Mouse (Mus musculus) spleen, adult 18-20 months (tissue): ENCODE measurements around the gene Hhip.

Source experiments
- DNase-seq, 2 experiments: peaks; one replicate each; pipeline ENCODE4 v3.0.0; 2022; ENCODE audit warnings: mixed read lengths in 2 of 2

The Hhip gene

DNA sequence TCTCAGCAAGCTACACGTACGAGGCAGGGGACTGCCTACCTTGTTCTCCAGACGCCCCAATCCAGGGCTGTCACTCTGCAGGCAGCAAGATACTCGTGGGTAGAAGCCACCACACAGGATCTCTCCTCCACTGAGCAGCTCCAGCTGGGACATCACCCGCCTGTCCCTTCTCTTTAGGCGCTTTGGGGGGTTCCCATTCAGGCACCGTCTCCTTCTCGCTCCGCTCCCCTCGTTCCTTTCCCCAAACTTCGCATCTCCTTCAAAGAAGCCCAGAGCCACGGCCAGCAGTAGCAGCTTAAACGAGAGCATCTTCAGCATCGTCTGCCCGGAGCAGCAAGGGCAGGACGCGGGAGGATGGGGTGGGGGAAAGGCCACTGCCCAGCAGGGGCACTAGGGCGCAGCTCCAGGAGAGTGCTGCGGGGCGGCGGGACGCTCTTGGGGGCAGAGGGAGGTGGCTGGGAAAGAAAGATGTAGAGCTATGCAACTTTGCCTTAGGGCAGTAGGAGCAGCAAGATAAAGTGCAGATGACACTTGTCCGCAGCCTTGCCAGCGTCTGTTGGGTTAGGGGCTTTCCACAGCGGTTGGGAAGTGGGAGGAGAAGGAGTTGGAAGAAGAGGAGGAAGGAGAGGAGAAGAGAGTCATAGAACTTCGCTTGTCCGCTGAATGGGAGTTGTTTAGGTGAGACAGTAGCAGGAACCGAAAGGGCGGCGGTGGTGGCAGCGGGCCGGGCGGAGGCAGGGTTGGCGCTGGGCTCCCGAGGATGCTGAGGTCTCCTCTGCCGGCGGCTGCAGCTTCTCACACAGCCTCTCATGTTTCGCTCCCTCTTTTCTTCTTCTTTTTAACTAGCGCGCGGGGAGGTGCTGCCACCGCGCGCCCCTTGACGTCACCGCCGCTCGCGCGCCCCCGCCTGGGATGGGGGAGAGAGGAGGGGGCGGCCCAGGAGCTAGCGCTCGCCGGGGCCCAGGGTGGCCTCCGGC, at the start of gene Hhip:
Gene Hhip, minus strand, starts transcription at position 809 of the 977 bp plus-strand sequence.
- DNase-seq = peak; percentile 5 to 14

DNA sequence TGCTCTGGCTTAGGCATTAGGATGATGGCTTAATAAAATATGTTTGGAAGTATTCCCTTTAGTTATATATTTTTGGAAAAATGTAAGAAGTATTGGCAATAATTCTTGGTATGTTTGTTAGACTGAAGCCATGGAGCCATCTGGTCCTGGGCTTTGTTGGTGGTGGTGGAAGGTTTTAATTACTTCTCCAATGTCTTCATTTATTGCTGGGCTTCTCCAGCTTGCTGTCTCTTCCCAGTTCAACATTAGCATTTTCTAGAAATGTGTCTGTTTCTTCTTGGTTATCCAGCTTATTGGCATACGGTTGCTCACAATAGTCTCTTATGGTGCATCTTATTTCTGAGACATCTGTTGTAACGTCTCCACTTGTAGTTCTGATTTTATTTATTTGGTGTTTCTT, 29.2 kb upstream of the Hhip start:
- no peak for DNase-seq

DNA sequence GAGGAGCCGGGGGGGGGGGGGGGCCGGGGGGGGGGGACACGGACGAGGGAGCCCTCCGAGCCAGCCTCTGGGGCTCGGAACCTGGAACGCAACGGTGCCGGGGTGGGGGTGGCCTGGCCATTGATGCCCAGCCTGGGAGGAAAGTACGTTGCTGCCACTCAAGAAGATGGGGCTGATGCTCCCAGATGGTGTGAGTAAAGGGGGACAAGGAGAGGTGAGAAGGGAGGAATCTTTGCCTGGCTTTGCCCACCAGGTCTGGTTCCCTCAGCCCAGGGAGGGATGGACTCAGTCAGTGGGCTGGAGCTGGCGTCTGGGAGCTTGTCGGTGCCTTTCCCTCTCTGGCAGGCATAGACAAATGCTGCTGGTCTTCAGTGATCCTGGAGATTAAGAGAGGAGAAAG, 387 bp upstream of the Hhip start:
- no peak for DNase-seq

DNA sequence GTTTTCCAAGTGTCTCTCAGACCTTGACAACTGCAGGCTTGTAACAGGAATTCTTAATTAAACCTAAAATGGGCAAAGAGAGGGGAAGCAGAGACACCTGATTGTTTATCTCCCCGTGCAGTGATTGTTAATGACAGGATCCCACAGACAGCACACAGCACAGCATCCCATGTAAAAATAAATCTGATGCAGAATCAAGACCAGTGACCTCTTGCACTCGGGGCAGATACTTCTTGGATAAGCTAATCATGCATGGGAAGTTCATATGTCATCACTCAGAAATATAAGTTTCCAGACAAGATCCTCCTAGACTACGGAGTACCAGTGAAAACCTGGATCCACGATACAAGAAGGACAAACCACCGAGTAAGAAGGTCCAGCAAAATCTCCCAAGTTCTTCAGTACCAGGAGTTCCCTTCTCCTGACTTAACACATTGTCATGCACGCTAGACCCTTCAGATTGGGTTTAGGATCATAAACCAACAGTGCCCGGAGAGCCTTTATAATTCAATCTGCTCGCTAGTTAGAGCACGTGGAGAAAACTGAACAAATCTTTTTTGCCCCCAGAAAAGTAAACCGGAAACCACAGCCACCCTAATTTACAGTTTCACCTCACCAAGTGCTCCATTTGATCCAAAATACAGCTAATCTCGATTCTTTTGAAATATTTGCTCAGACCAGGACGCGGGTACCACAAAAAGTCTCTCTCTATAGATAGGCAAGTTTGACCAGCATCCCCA, 1.3 kb downstream of the Hhip start:
- no peak for DNase-seq

DNA sequence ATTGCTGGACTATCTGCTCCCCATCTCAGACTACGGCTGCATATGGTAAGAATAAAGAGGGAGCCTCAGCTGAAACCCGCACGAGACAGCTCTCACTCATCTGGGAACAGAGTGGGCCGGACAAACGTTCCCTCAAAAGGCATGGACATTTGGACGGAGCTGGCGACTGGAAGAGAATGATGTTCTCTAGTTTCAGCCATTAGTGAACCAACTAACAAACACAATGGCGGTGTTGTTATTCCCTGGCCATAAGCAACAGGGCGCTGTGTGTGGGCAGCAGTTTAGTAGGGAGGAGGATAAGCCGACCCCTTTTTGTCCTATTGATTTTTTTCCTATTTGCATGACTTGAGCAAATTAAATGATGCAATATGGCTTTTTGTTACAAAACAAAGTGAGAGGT, 2.0 kb downstream of the Hhip start:
- DNase-seq = no peak

DNA sequence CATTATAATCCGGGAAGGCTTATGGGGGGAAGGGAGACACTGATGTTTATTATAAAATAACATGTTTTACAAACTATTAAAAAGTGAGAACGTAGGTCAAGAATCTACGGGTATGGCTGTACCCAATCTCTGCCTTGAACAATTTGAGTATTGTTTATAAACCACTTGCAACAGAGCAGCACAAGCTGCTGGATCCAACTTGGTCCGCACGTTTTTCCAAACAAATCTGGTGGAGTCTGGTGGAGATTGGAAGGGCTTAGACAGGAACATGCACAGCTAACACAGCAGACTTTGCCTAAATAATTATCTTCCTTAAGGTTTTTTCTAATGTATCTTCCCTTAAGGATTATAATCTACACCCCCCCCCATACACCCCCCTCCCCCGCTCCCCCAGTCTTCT, 2.7 kb downstream of the Hhip start:
- DNase-seq = no peak

DNA sequence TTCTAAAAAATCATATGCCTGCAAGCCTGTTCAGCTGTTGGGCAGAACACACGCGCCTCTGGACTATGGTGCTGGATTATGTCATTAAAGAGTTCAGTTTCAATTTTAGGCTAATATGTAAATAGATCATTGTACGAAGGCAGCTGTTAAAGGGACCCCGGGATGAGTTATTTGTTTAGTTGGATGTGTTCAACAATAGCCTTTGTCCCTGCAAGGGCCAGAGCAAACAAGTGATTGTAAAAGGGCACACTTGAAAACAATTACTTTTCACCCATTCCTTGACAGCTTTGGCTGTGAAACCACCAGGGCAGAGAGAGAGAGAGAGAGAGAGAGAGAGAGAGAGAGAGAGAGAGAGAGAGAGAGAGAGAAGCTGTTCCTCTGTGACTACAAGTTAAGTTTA, 3.6 kb downstream of the Hhip start:
- no peak for DNase-seq

DNA sequence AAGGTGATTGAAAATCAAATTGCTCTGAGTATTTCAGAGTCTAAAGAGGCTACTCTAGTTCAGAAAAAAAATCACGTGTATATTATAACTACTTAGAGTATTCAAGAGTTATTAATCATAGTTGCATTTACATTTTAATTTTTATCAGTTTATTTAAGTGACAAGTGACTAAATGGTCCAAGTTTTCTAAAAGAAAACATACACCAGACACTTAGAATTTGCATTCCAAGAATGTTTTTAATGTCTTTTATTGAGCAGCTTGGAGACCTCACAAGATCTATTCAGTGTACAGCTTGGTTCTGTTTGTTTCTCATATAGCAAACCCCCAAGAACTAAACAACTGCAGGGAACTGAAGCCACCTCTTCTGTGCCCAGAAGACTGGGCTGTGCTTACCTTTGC, 5.0 kb downstream of the Hhip start:
- no peak for DNase-seq

DNA sequence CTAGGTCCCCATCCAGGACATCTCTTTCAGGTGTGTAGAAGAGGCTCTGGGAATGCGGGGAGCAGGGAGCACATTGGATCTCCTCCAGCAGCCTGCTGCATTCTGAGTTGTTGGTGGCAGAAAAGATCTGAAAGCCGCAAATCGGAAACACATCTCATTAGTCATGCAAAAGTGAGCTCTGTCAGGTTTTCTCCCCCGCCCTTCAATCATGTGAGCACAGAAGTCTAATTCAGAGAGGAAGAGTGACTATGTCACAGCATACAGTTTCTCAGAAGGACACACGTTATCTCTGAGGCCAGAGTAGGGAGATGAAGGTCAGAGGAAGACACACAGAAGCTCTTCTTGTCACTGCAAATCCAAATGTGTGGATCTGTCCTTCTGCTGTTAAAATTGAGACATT, 6.3 kb downstream of the Hhip start:
- no peak for DNase-seq

DNA sequence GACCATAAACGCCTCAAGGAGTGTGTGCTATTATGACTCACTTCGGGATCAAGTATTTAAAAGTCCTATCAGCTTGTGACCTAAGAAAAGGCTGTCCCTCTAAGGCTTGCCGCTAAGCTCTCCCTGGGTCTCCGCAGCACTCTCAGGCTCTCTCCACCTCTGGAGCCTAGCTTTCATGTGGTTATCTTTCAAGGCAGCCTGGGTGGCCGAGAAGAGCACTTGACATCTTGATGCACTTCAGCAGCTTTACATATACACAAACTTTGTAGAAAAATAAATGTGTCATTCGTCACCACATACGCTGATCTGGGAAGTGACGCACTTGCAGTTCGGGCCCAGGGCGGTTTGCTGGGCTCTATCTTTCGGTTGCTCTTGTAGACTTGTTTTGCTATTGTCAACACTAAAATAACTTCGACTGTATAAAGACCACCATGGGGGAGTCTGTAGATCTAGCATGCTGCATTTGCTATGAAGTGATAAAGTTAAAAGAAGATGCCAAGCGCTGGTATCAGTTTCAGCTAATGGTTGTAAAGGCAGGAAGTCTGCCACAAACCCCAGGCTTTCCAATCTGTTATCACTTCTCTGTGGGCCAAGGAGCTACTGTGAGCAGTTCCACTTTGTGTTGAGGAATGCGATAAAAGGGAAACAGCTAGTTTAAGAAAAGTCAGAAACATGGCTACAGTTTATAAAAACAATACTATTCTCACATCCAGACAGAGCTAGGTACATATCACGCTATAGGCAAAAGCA, 8.4 kb downstream of the Hhip start:
- no peak for DNase-seq

DNA sequence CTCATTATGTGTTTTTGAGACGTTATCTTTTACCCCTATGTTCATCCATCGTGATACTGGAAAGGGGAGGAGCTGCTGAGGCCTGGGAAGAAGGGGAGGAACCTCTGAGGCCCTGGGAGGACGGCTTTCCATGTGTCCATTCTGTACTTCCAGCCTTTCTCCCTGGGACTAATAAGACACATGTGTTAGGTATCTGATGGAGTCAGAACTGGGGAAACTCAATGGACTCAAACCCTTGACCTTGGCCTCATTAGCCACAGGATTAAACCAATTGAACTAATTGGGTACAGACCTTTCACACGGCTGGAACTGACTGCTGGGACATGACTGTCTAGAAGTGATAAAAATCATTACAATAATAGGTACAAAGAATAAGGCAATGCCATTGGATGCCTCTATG, 9.6 kb downstream of the Hhip start:
- no peak for DNase-seq

DNA sequence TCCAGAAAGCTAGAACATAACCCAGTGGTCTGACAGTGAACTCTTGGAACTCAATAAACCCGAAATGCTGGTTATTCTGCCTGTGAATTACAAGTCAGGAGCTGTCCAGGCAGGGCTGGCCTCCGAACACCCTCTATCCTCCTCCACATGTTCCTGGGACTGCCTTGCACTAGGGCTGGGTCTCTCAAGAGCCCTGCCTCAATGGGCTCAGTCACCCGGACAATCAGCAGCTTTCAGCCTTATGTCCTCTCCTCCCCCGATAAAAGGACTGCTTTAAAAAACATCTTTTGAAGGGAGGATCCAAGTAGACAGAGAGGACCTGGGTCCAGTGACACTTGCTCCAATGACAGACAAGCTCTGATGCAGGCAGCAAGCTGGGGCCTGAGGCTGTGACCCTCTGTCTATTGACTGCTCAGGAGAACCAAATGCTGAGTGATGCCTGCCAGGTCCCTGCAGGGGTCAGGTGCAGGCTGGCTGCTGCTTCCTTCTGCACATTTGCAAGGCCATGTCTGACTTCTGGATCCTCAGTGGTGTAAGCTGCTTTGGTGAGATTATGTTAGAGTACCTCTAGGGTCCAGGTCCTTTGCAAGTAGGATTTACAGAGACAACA, 20.1 kb downstream of the Hhip start:
- DNase-seq = no peak

DNA sequence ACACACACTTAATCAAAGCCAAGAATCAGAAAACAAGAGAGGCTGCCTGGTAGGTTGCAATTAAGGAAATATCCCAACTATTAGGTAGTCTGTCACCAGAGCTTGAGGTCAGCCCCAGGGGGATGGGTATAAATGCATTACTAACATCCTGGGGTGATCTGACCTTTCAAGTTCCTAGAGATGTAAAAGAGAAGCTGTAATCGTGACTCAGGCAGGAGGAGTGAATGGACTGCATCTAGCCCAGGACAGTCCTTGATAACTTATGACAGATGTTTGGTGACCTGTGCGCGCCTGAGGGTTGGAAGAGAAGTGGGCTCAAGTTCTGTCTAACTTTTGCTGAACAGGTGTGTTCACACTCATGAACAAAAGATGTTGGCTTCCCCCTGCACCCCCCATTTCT, 25.2 kb downstream of the Hhip start:
- DNase-seq = no peak

DNA sequence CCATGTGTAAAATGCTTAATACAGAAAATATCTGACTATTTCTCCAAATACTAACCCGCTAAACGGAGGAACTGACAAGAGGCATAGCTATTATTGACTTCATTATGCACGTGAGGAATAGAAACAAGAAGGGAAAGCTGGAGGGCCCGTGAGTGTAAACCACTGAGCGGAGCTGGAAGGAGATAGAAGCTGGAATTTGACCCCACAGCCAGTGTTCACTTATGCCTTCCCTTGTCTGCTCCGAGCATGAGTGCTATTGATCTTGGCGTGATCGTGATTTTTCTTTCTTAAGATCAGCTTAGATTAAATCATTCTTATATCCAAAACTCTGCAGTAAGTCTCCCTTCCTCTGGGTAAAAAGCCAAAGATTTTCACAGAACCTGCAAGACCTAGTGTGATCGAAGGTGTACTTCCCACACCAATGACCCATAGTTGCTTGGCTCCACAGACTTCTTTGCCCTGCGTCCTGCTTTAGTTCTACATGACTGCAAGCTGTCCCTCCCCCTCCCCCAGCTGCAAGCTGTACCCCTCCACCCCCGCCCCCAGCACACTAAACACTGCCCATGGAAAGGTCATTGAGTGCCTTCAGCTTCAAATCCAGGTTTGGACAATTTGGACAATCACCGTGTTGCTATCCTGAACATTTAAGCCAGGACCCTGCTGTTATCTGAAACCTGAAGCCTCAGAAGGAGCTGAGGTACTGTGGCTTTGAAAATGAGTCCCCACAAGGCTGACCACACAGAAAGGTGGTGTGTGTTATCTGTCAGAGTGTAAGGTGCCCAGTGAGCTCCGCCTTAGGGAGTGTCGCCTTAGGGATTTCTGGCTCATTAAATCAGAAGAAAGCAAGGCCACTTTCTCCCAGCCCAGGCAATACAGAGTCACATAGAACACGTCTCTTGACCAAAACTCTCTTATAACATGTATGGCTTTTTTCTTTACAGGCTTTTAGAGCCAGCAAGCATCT, 26.2 kb downstream of the Hhip start:
- no peak for DNase-seq

DNA sequence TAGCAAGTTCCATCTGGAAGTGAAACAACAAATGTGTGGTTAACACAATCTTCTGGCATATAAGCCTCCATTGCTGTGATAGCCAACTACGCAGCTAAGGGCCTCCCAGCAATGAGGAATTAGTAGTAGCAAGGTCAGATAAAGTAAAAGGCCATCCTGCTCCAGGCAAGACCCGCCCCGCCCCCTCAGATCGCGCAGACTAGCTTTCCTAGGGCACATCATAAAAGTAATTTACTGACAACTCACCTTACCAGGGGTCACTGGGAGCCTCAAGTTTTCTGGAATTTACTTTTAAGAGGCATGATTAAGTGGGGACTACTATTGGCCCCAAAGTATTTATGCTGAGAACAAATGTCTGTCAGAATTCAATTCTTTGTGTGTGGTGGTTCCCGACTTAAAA, 28.2 kb downstream of the Hhip start:
- no peak for DNase-seq

DNA sequence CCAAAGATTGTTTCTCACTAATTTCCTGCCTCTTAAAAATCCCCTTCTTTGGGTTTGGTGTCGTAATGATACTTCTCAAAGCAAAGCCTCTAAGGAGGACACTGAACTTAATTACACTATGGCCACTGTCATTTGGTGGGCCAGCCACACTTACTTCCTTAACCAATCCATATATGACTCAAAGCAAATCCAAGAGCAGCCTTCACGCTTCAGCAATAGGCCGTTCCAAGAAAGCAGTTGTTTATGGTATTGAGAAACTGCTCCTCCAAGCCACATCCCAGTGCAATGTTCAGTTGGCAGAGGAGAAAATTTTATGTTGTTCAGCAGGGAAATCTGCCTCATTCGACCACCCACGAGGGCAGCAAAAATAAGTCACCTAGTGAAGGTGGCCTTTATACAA, 37.3 kb downstream of the Hhip start:
- DNase-seq = no peak

DNA sequence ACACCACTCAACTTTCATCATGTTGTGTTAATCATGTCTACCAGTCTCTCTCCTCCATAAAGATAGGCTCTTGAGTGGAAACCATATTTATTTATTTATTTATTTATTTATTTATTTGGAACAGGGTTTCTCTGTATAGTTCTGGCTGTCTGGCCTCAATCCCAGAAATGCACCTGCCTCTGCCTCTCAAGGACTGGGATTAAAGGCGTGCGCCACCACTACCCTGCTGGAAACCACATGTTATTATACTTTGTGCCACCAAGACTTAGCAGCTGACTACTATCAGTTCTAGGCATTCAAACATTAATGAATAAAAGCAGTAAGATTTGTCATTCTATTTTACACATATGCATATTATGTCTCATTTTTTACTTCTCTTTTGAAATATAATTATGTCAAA, 42.0 kb downstream of the Hhip start:
- no peak for DNase-seq

DNA sequence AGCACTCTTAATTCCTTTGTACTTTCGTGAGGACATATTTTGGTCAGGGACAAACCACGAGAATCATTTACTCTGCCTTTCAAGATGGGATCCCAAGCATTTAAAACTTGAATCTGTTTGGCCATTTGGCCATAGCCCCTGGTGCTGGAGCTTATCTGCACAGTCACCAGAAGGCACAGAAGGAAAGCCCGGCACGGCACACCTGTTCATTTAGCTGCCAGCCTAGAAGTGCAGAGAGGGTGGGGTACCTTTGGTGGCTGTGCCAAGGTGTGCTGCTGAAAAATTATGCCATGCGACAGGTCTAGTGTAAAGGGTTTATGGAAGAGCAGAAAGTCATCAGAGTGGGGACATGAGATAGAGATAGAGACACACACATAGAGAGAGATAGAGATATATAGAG, 53.4 kb downstream of the Hhip start:
- DNase-seq = no peak

DNA sequence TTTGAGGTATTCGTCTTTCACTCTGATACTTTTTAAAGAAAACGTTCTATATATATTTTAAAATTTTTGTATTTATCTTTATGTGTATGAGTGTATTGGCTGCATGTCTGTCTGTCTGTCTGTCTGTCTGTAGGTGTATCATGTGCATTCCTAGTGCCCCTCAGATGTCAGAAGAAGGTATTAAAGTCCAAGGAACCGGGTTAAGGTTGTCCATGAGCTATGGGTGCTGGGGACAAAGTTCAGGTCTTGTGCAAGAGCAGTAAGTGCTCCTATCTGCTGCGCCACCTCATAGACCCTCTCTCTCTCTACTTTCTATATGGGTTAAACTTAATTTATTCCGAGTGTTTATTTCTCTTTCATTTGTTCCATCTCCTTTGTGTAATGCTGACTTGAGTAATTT, 55.5 kb downstream of the Hhip start:
- DNase-seq = no peak

DNA sequence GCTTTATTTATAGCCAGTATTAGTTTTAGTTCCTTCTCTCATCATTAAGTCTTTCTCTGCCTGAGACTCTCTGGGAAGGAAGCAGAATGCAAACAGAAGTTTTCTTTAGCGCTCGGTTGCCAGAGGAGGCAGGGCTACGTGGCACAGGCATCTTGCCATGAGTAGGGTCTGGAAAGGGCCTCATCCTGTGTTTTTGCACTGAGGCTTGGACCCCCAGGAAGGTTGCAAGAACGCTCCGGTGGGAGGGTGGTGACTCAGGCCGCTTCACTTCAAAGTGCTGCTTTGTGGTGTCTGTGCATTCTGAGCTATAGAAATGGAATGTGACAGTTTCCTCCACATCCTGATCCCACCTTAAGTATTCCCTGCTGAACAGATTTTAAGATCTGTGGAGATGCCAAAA, 62.7 kb downstream of the Hhip start:
- peak in 1 of 2 experiments; percentile 6 for DNase-seq

DNA sequence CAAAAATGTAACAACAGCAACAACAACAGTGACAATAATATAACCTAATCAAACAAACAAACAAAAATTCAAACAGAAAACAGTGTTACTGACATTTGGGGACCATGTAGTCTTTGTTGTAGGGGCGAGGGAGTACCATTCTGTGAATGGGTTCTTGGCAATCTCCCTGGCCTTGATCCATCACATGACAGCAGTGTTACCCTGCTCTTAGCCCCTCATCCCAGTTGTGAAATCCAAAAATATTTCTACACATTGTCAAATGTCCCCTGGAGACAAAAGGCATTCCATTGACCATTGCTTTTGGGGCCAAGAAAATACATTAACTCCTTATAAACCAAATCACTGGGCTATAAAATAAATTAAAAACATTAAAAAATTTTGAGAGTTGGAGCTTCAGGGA, 64.3 kb downstream of the Hhip start:
- DNase-seq = no peak
